ENCODE assay signal across 10 mouse cellular contexts in the genomic region with DNA sequence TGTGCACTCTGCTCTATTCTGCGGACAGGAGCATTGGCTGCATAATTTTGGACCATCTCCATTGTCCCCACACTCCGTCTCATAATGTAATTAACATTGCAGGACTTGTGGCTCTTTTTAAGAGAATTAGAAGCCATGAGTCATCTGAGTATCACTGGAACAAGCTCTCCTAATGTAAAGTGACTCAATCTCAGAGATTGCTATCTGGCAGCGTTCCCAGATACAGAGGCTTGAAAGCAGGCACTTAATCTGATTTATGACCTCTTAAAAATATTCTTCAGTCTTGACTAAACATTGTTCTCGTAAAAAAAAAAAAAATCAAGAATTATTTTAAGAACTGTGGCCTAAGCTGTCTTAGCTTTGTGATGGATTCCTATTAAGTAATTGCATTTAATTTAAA.
A peak's percentile ranks its signal among the peaks of the same experiment; 100 is the strongest.
DNase-seq lines count a peak whose midpoint lies in the region; ATAC-seq and TF ChIP-seq lines count a peak whose summit lies in the region.
"Had no signal": no experiment of that assay in that cellular context is flagged by ENCODE, and none has a peak within 500 bp of the region (broad histone marks: within the 10 kb centered on the region; RNA-seq: fewer than 3 reads in every experiment).

No protein-coding gene starts in this region.

- H3K4me3 ChIP-seq in thymus, adult 2 months (ENCODE audit: control insufficient read depth, insufficient read depth, low read length), result no peak overlapping the region
- H3K4me3 ChIP-seq: embryonic facial prominence, embryonic 15.5 days; heart, embryonic 13.5 days; midbrain, embryonic 13.5 days had no signal

- DNase-seq in retina, postnatal 1 day, result peak; percentile 14
- no peak for DNase-seq in retina, embryonic 14.5 days (ENCODE audit: low spot score)
- peak; percentile 22 for DNase-seq in adrenal gland, postnatal 25 days
- peak; percentile 7 to 12 for DNase-seq in kidney, postnatal 36 days
- peak; percentile 17 for DNase-seq in telencephalon, adult 2 months (ENCODE audit: low read depth, low spot score)
- no peak for DNase-seq in thymus, adult 2 months

- no peak for ATAC-seq in megakaryocyte progenitor cell, adult 5-6 weeks (replicated peaks; ENCODE audit: poor library complexity)
- ATAC-seq: midbrain, embryonic 13.5 days had no signal

- no peaks in the 10 kb centered on the region for H3K27me3 ChIP-seq in thymus, adult 2 months (ENCODE audit: control insufficient read depth, insufficient read depth, low read length)
- H3K27me3 ChIP-seq: embryonic facial prominence, embryonic 15.5 days; heart, embryonic 13.5 days; midbrain, embryonic 13.5 days had no signal

- no peaks in the 10 kb centered on the region for H3K36me3 ChIP-seq in thymus, adult 2 months (ENCODE audit: control insufficient read depth, insufficient read depth, low read length)
- H3K36me3 ChIP-seq: embryonic facial prominence, embryonic 15.5 days; heart, embryonic 13.5 days; midbrain, embryonic 13.5 days had no signal

- no peak for TF ChIP-seq POLR2A in thymus, adult 2 months (IDR thresholded peaks at IDR 0.05; ENCODE audit: control insufficient read depth, extremely low read depth, insufficient read depth, low read length, poor library complexity)

- no peaks in the 10 kb centered on the region for H3K4me1 ChIP-seq in thymus, adult 2 months (replicated peaks; ENCODE audit: control insufficient read depth, insufficient read depth, low read length)
- H3K4me1 ChIP-seq: embryonic facial prominence, embryonic 15.5 days; heart, embryonic 13.5 days; midbrain, embryonic 13.5 days had no signal

- no peak overlapping the region for H3K27ac ChIP-seq in thymus, adult 2 months (ENCODE audit: control insufficient read depth, insufficient read depth, low read length)
- H3K27ac ChIP-seq: embryonic facial prominence, embryonic 15.5 days; heart, embryonic 13.5 days; midbrain, embryonic 13.5 days had no signal

- 31% methylated on average over 4 of the region's 4 CpGs for WGBS in thymus, adult 2 months

- no peak for TF ChIP-seq CTCF in thymus, adult 2 months (IDR thresholded peaks at IDR 0.05; ENCODE audit: borderline replicate concordance, control insufficient read depth, extremely low read depth, insufficient read depth, low read length, poor library complexity)

Comparison
In these comparisons a context has a peak if more than half of its experiments do, and no peak if none do; other contexts are left out.
1. DNase-seq: peak in retina, postnatal 1 day (single experiment), adrenal gland, postnatal 25 days (single experiment), kidney, postnatal 36 days (2 of 2) and telencephalon, adult 2 months (single experiment); none in retina, embryonic 14.5 days (single experiment) and thymus, adult 2 months (single experiment).